Mouse (Mus musculus) heart, postnatal 0 days (tissue): ENCODE data around the gene Necap2. TPM values are rescaled to one million over a fixed set of nuclear protein-coding genes. Genes with fewer than 3 reads are reported as not detected.

Experiments
- ATAC-seq: fragments of 200-750 bp; cut with Nextera tagmentation; 2 replicates; pipeline ENCODE4 v1.8.0; 2017; ENCODE audit warnings: low read depth, moderate number of reproducible peaks, moderate library complexity; ENCODE audit not compliant: insufficient read depth
- DNase-seq: peaks from one replicate; pipeline ENCODE4 v3.0.0-alpha.2; 2016; ENCODE audit warnings: low spot score
- H3K27ac ChIP-seq: fragments of 300-500 bp; sonication (generic); 2 replicates; pipeline ENCODE4 v1.5.1; 2014; ENCODE audit warnings: low read depth, mild to moderate bottlenecking
- H3K27me3 ChIP-seq: fragments of 300-500 bp; sonication (generic); 2 replicates; pipeline ENCODE4 v1.6.1; 2014; ENCODE audit warnings: low read length, mixed read lengths; ENCODE audit not compliant: control insufficient read depth, insufficient read depth
- H3K36me3 ChIP-seq: fragments of 300-500 bp; sonication (generic); replicated peaks from 2 replicates; pipeline ENCODE4 v1.6.1; 2014; ENCODE audit warnings: low read length, mixed read lengths; ENCODE audit not compliant: control insufficient read depth, insufficient read depth
- H3K4me1 ChIP-seq: fragments of 300-500 bp; sonication (generic); 2 replicates; pipeline ENCODE4 v1.6.1; 2014; ENCODE audit warnings: antibody characterized with exemption; ENCODE audit not compliant: control insufficient read depth, insufficient read depth
- H3K4me2 ChIP-seq: fragments of 300-500 bp; sonication (generic); 2 replicates; pipeline ENCODE4 v1.6.1; 2014; ENCODE audit warnings: low read depth, mild to moderate bottlenecking, low read length, moderate library complexity
- H3K4me3 ChIP-seq: fragments of 300-500 bp; sonication (generic); 2 replicates; pipeline ENCODE4 v1.5.1; 2014; ENCODE audit warnings: low read depth, low read length
- H3K9ac ChIP-seq: fragments of 300-500 bp; sonication (generic); replicated peaks from 2 replicates; pipeline ENCODE4 v1.6.1; 2014; ENCODE audit warnings: low read depth, low read length, mixed read lengths
- H3K9me3 ChIP-seq: fragments of 300-500 bp; sonication (generic); replicated peaks from 2 replicates; pipeline ENCODE4 v1.6.1; 2016; ENCODE audit warnings: low read length; ENCODE audit not compliant: control insufficient read depth
- CTCF ChIP-seq: IDR thresholded peaks from 2 replicates; pipeline ENCODE4 v1.5.1; 2016; ENCODE audit warnings: antibody characterized with exemption, control low read depth, low read depth
- EP300 ChIP-seq: IDR thresholded peaks from 2 replicates; pipeline ENCODE4 v1.6.1; 2016; ENCODE audit warnings: antibody characterized with exemption, low read depth
- WGBS: fragments of 180-500 bp; shearing (Covaris S2); extraction: QIAGEN DNeasy Blood & Tissue Kit; methylation state at CpG from one replicate; pipeline ENCODE4 v1.1.7; 2014; 5-methylcytosine and 5-hydroxymethylcytosine counted together
- polyA plus RNA-seq: library from polyadenylated mRNA; unstranded; fragments of >200 nt; fragmentation: Nextera tagmentation; extraction: Ambion mirVana; gene quantifications from 2 replicates; pipeline ENCODE4 v1.2.1, GENCODE M21; 2015
- total RNA-seq: library from RNA; depleted of rRNA; stranded (reverse); fragments of >200 nt; gene quantifications from 2 replicates; pipeline ENCODE4 v1.2.3, GENCODE M21; 2014; ENCODE audit warnings: low replicate concordance

The Necap2 gene
- total and polyA plus RNA-seq, 2 experiments from 2014 or later: 33.8 to 47.1 TPM

- Histone ChIP-seq H3K4me2 (no peak overlapping the region), H3K9me3 (no peaks in the 10 kb centered on the region), H3K4me1 (peaks cover 24% of the 10 kb centered on the region), H3K27ac (peak overlapping the region; percentile 37; the same call in 1 of the 2 replicates), H3K9ac (no peak overlapping the region), H3K4me3 (no peak overlapping the region), H3K36me3 (peaks cover 62% of the 10 kb centered on the region), H3K27me3 (no peaks in the 10 kb centered on the region)
- peak; percentile 15 for DNase-seq
- WGBS: 63% methylated on average over 12 of the region's 12 CpGs
- 0 out of 2 replicates have a peak, but pooled peaks have one; percentile 8 for ATAC-seq
- TF ChIP-seq EP300 (no peak), CTCF (no peak)
These were observed 11.2 kb downstream of the Necap2 start for GRCm38 (mm10) chr4:141066709-141067515.

GRCm38 (mm10) chr4:141065123-141065522 is 13.0 kb downstream of the Necap2 start:
- Histone ChIP-seq H3K27ac (no peak overlapping the region), H3K4me3 (no peak overlapping the region), H3K9me3 (no peaks in the 10 kb centered on the region), H3K36me3 (peaks cover 44% of the 10 kb centered on the region), H3K27me3 (no peaks in the 10 kb centered on the region), H3K4me1 (peaks cover 29% of the 10 kb centered on the region), H3K9ac (no peak overlapping the region), H3K4me2 (no peak overlapping the region)
- ATAC-seq: peak; percentile 25; the same call in 1 of the 2 replicates
- DNase-seq: peak; percentile 92
- WGBS: 9% methylated on average over 8 of the region's 8 CpGs
- TF ChIP-seq CTCF (peak; percentile 99), EP300 (no peak)

GRCm38 (mm10) chr4:141064104-141064659 is 14.0 kb downstream of the Necap2 start:
- WGBS: 68% methylated on average over 4 of the region's 4 CpGs
- H3K4me3 ChIP-seq: no peak overlapping the region
- peaks cover 29% of the 10 kb centered on the region for H3K4me1 ChIP-seq
- no peak overlapping the region for H3K9ac ChIP-seq
- no peak for DNase-seq
- no peak overlapping the region for H3K27ac ChIP-seq
- H3K36me3 ChIP-seq: peaks cover 36% of the 10 kb centered on the region
- no peaks in the 10 kb centered on the region for H3K27me3 ChIP-seq
- TF ChIP-seq EP300: no peak
- TF ChIP-seq CTCF: no peak
- H3K4me2 ChIP-seq: no peak overlapping the region
- ATAC-seq: no peak
- no peaks in the 10 kb centered on the region for H3K9me3 ChIP-seq

GRCm38 (mm10) chr4:141060426-141061301 is 17.5 kb downstream of the Necap2 start, which contains the start of gene Crocc:
Crocc (minus strand) TSS chr4:141060550.
- TF ChIP-seq CTCF (peak; percentile 96), EP300 (peak; percentile 23; the same call in 1 of the 2 replicates)
- peak within 1 kb of the TSS; percentile 87 for H3K4me2 ChIP-seq
- no peaks in the 10 kb centered on the region for H3K27me3 ChIP-seq
- peak; percentile 96 for ATAC-seq
- H3K4me3 ChIP-seq: peak within 1 kb of the TSS; percentile 57
- peak within 1 kb of the TSS; percentile 63 for H3K9ac ChIP-seq
- H3K27ac ChIP-seq: peak within 1 kb of the TSS; percentile 79
- peaks cover 5% of the 10 kb centered on the region; the same call in 1 of the 2 replicates for H3K4me1 ChIP-seq
- under 1% methylated on average over 77 of the region's 77 CpGs for WGBS
- no peaks in the 10 kb centered on the region for H3K9me3 ChIP-seq
- DNase-seq: peak; percentile 98
- peaks cover 5% of the 10 kb centered on the region; the same call in 1 of the 2 replicates for H3K36me3 ChIP-seq

- peak; percentile 19; the same call in 1 of the 2 replicates for ATAC-seq
- no peaks in the 10 kb centered on the region for H3K9me3 ChIP-seq
These were observed 18.3 kb downstream of the Necap2 start for GRCm38 (mm10) chr4:141059616-141060425.

More at GRCm38 (mm10) chr4:141059616-141060425, 18.3 kb downstream of the Necap2 start:
- peak overlapping the region; percentile 57 for H3K4me3 ChIP-seq
- H3K36me3 ChIP-seq: 0 out of 2 replicates have a peak, but pooled peaks cover 4% of the 10 kb centered on the region
- H3K9ac ChIP-seq: peak overlapping the region; percentile 61
- peaks cover 5% of the 10 kb centered on the region; the same call in 1 of the 2 replicates for H3K4me1 ChIP-seq
- TF ChIP-seq CTCF: no peak
- no peak for TF ChIP-seq EP300
- DNase-seq: no peak
- 4% methylated on average over 29 of the region's 32 CpGs for WGBS
- H3K27ac ChIP-seq: peak overlapping the region; percentile 79
- H3K4me2 ChIP-seq: peak overlapping the region; percentile 87
- no peaks in the 10 kb centered on the region for H3K27me3 ChIP-seq
